Mouse (Mus musculus) splenic B cell, adult 2 months (primary cell): ENCODE measurements around the gene Hs1bp3.

Experiments used
- DNase-seq: peaks from one replicate; pipeline ENCODE4 v3.0.0-alpha.2; 2011; ENCODE audit warnings: low read depth, low spot score
- H3K27me3 ChIP-seq: 2 replicates; pipeline ENCODE4 v1.6.1; 2012; ENCODE audit warnings: mild to moderate bottlenecking, low read length, moderate library complexity, mixed read lengths; ENCODE audit not compliant: control insufficient read depth, poor library complexity, insufficient read depth, severe bottlenecking
- H3K36me3 ChIP-seq: 2 replicates; pipeline ENCODE4 v1.6.1; 2012; ENCODE audit warnings: mild to moderate bottlenecking, low read length, moderate library complexity, mixed read lengths; ENCODE audit not compliant: control insufficient read depth, poor library complexity, insufficient read depth, severe bottlenecking

The Hs1bp3 gene

GRCm38 (mm10) chr12:8377955-8378620 lies 64.9 kb downstream of the Hs1bp3 start:
- no peaks in the 10 kb centered on the region for H3K27me3 ChIP-seq
- DNase-seq = no peak
- no peaks in the 10 kb centered on the region for H3K36me3 ChIP-seq

DNA sequence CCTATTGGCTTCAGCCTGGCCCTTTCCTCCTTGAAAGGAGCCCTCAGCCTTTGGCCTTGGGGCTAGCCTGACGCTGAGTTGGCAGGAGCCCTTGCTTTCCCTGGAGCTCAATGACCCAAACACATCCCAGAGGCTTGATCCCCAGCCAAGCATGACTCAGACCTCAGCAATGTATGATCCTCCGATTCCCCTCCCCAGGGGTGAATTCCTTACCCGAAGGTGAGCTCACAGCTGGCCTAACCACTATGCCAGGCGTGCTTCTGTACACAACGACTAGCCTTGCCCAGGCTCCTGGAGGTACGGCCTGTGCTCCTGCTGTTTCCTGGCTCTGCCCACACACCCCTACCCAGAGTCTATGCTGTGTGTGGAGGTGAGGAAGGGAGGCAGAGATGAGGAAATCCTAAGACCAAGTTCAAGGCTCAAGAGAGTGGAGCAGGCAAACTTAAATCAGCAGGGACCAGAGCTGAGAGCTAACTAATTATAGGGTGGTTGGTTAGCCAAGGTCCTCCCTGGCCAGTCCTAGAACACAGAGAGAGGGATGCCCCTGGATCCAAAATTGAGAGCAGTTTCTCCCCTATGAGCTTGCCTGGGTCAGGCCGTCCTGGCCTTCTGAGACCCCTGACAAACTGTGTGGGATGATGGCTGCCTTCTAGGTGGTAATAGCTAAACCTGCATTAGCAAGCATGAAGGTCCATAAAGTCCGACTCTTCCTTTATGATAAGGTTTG lies 66.7 kb downstream of the Hs1bp3 start:
- Histone ChIP-seq H3K27me3 (no peaks in the 10 kb centered on the region), H3K36me3 (no peaks in the 10 kb centered on the region)
- DNase-seq = no peak

DNA sequence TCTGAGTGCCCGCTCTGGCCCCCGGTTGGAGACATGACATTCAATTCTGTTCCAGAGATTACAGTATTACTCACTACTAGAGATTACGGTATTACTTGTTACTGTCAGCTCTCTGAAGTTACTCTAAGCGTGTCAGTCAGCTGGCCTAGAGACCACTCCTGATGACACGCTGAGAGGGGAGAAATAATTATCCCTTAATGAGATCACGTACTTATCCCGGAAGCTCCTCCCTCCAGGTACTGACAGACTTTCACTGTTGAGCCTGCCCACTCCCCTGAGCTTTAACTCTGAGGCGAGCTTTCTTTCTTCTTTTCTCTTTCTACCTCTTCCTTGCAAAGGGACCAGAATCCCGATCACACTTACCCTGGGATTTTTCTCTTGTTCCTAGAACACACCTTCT lies 67.7 kb downstream of the Hs1bp3 start:
- Histone ChIP-seq H3K27me3 (no peaks in the 10 kb centered on the region), H3K36me3 (no peaks in the 10 kb centered on the region)
- no peak for DNase-seq

DNA sequence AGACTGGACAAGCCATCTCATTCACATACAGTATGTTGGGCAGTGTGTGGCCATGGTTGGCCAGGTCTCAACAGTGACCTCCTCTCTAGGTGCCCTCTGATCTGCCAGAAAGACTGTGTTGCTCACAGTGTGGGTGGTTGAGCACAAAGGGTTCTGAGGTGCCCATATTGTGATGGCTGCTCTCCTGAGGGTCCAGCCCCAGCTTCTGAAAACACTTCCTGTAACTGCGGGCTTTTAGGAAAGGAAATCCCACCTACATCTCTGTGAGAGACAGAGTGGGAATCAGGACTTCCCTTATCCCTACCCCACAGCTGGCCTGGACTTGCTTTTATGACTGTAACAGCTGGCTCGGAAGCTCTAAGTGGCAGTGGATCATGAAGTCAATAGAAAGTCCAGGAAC lies 68.7 kb downstream of the Hs1bp3 start:
- Histone ChIP-seq H3K36me3 (no peaks in the 10 kb centered on the region), H3K27me3 (no peaks in the 10 kb centered on the region)

DNA sequence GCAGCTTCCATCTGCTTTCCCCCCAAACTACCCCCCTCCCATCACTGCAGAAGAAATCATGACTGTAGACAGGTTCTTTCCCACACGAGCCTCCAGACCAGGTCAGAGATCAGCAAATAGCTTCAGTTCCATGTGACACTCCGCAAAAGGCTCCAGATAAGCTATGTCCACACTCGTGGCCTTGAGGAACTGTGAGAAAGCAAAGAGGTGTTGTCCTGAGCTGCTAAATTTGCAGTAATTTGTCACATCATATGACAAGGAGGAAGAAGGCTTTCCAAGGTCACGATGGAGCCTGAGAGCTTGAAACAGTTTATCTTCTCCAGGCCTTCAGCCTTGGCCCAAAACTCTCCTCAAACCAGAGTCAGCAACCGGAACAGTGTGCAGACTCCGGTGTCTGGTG lies 70.6 kb downstream of the Hs1bp3 start:
- DNase-seq = no peak
- H3K27me3 ChIP-seq = no peaks in the 10 kb centered on the region
- H3K36me3 ChIP-seq = no peaks in the 10 kb centered on the region

More for the DNA sequence above, 68.7 kb downstream of the Hs1bp3 start:
- DNase-seq = no peak

- H3K36me3 ChIP-seq = no peaks in the 10 kb centered on the region
- no peaks in the 10 kb centered on the region for H3K27me3 ChIP-seq
- DNase-seq = no peak
Measured at GRCm38 (mm10) chr12:8386451-8387011, 73.3 kb downstream of the Hs1bp3 start.

- no peak for DNase-seq
- no peaks in the 10 kb centered on the region for H3K36me3 ChIP-seq
- no peaks in the 10 kb centered on the region for H3K27me3 ChIP-seq
Measured at GRCm38 (mm10) chr12:8387281-8387680, 74.0 kb downstream of the Hs1bp3 start.

DNA sequence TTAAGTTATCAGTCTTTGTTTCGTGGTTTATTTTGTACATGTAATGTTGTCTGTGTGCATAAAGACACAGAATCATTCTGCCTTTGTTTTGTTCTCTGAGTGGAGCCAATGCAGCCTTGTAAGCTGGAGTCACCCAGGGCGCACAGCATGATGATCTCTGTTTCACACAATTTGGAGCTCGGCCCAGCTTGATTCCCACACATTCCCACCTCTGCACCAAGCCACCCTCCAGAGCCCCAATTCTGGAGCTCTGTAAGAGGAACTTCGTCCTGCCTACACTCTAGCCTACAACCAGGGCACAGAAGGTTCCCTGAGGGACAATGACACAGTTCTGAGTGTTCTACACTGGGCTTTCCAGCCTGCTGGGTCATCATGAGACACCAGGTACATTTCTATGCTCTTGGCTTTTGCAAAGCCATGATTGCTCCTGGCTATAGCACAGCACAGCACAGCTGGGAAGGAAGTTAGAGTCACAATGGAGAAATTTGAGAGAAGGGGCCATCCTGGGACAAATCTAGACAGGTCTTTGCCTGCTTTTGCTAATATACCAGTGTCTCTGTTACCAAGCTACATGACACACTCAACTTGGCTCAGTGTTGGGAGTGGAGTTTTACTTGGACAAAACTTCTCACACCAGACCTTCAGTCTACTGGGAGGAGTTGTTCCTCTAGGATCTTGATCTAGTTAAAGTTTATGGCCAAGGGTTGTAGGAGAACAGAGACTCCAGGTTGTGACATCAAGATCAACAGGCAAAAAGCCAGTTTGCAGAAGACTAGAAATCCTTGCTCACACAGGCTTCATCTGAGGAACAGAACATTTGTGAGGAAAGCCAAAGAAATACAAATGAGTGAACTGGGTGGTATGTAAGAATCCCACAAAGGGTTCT lies 75.5 kb downstream of the Hs1bp3 start:
- H3K36me3 ChIP-seq = no peaks in the 10 kb centered on the region
- H3K27me3 ChIP-seq = no peaks in the 10 kb centered on the region
- no peak for DNase-seq

GRCm38 (mm10) chr12:8393226-8393625 lies 80.0 kb downstream of the Hs1bp3 start:
- no peak for DNase-seq
- no peaks in the 10 kb centered on the region for H3K27me3 ChIP-seq
- H3K36me3 ChIP-seq = no peaks in the 10 kb centered on the region
